Mouse (Mus musculus) stomach, postnatal 0 days (tissue): ENCODE measurements at regions not wholly inside any gene's neighbourhood (a gene's known extent, or its start where the extent isn't known, plus 50 kb on each side); places are given as distances from the start of the nearest gene placed in this dataset.

Source experiments
- CTCF ChIP-seq: IDR thresholded peaks from 2 replicates; pipeline ENCODE4 v1.5.1; 2016; ENCODE audit warnings: antibody characterized with exemption, low read depth, mild to moderate bottlenecking, moderate library complexity
- EP300 ChIP-seq: optimal IDR thresholded peaks from 2 replicates; pipeline ENCODE3; 2016; ENCODE audit warnings: antibody characterized with exemption

GRCm38 (mm10) chr13:38816296-38816695 is 144.4 kb downstream of the Slc35b3 start:
- TF ChIP-seq EP300 (no peak), CTCF (no peak)
